Mouse (Mus musculus) retina, adult 2 months (tissue): ENCODE measurements around the gene Phlda1.

Experiments used
- DNase-seq: peaks from one replicate; pipeline ENCODE4 v3.0.0-alpha.2; 2012; ENCODE audit warnings: low read depth, low spot score

Phlda1 gene

GRCm38 (mm10) chr10:111505406-111505805 is 680 bp upstream of the Phlda1 start:
- no peak for DNase-seq

DNA sequence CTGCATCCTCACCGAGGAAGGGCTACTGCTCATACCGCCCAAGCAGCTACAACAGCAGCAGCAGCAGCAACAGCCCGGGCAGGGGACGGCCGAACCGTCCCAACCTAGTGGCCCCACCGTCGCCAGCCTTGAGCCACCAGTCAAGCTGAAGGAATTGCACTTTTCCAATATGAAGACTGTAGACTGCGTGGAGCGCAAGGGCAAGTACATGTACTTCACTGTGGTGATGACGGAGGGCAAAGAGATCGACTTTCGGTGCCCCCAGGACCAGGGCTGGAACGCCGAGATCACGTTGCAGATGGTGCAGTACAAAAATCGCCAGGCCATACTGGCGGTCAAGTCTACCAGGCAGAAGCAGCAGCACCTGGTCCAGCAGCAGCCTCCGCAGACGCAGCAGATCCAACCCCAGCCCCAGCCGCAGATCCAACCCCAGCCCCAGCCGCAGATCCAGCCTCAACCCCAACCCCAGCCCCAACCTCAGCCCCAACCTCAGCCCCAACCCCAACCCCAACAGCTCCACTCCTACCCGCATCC is 907 bp downstream of the Phlda1 start:
- DNase-seq = no peak

DNA sequence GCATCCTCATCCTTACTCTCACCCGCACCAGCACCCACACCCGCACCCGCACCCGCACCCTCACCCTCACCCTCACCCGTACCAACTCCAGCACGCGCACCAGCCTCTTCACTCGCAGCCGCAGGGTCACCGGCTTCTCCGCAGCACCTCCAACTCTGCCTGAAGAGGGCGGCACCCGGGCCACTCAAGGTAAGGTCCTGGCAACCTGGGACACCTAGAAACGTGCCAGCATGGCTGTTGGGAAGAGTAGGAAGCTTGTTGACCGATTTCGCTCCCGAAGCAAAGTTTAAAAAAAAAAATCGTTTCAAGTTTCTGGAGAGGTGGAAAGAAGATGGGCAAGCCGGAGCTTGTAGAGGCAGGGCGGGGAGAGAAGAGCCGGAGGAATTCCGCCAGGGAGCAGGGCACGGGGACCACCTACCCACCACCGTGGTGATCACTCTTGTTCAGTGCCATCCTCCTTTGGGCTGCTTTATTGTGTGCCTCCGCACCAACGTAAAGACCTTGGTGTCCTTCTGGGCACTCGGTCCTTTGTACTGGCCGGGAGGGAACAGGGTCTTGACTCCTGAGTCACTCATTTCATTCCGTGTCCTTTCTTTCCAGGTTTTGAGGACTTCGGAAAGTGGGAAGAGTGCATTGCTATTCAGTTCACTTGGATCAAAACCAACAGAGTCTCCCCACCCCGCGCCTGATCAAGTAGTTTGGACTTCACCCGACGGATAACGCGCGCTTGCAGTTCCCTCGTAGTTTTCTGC is 1.6 kb downstream of the Phlda1 start:
- no peak for DNase-seq

DNA sequence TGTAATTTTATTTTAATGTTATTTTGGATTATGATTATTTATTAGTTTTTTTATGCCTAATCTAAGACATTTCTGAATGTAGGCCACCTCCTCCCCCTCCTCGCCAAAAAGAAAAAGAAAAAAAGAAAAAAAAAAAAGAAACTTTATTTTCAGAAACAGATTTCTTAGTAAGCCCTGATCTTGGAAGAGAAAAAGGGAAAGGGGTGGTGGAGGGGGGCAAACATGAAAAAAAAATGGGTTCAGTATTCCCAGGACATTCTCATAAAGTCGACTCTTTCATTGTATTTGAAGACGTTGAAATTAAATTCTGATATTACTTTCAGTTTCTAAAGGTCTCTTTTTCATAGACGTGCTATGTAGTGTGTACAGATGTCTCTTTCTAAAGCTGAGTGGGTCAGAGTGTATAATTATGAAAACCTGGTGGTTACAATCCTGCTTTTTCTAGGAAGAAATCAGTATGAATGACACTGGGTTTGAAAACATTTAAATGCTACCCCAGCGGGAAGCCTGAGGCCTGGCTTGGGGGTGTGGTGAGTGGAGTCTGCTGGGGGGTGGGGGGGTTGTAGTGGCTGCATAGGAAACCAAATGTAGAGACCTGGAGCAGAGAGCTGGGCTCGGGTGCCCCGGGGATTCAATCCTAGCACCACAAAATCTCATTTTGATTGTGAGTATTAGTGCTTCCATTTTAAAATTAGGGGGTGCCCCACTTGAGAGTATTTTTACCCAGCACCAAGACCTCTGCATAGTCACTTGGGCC is 2.4 kb downstream of the Phlda1 start:
- DNase-seq = no peak

DNA sequence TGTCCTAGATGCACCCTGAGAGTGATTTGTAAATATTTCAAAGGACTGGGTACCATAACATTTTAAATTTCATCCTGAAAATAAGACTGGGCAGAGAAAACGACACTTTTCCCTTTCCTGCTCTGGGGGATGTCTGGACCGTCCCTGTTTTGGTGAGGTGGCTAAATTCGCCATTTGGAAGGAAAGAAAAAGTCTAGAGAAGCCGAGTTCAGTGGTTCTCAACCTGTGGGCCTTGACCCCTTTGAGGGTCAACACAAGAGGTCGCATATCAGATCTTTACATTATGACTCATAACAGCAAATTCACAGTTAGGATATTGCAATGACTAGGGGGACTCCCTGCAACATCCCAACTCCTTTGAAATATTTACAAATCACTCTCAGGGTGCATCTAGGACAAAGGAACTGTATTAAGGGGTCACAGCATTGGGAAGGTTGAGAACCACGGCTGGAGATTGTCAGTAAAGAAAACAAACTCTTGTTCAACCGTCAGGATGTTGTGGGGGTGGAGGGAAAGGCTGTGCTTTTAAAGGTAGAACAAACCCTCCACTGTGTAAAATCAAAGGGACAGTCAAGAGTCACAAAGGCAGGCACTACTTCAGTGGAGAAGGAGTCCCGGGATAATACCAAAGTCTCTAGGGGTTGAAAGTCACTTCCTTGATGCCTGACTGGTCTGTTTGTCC is 3.2 kb downstream of the Phlda1 start:
- DNase-seq = no peak

- DNase-seq = no peak
Observed at GRCm38 (mm10) chr10:111509981-111510380, 3.9 kb downstream of the Phlda1 start.

GRCm38 (mm10) chr10:111510798-111511197 is 4.7 kb downstream of the Phlda1 start:
- DNase-seq = no peak

DNA sequence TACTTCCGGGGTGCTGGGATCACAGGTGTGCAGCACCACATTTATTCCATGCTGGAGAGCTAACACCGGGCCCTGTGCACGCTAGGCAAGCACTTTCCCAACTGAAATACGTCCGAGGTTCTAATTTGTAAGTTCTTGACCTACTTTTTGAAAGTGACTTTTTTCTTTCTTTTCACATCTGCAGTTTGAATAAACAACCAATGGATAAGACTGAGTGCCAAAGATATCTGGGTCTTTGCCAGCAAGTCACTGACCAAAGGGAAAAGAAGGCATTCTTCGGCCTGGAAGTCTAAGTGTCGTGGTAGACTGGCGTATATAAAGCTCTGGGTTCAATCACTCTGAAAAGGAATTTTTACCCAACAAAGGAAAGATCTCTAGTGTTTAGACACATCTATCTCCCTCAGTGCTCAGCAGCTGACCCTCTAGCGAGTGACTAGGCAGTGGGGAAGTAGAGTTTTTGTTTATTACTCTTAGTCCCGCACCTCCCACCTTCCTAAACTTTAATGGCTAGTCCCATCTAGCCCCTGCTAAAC is 6.0 kb downstream of the Phlda1 start:
- no peak for DNase-seq

GRCm38 (mm10) chr10:111514282-111514885 is 8.3 kb downstream of the Phlda1 start:
- no peak for DNase-seq

DNA sequence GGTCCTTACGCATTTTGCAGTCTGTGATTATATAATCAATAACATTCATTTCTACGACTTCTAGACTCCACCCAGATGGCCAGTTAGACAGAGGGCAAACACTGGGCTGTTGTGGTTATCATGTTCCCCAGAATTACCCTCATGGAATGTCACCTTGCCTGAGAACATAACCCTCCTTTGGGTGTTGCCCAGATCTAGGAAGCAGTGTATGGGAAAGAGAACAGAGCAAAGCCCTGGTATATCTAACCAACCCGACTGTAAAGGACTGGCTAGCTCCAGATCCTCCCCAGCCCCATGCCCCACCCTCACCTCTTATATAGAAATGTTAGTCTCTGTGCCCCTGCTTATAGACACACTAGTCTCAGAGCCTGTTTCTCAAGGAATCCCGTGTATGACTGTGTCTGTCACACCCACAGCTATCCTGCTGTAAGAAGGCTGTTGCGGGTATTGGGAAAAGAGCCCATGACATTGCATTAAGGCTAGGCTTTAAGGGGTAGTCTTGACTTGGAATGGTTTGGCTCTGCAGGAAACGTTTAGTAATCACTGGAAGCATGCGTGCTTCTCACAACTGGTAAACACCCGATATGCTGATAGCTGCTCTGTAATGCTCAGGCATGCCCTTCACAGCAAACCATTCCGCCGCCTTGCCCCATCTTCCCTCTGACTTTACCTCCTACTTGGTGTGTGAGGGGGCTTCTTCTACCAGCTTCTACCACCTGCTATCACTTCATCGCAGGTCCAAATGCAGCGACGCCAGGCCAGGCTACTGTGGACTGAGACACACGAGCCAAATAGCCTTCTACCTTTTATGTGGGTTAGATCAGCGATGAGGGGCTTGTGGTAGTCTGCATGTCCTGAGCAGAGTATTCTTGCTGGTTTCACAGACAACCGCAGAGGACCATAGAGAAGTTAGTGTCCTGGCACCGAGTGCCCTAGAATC is 9.3 kb downstream of the Phlda1 start:
- no peak for DNase-seq

GRCm38 (mm10) chr10:111516172-111516588 is 10.1 kb downstream of the Phlda1 start:
- no peak for DNase-seq

DNA sequence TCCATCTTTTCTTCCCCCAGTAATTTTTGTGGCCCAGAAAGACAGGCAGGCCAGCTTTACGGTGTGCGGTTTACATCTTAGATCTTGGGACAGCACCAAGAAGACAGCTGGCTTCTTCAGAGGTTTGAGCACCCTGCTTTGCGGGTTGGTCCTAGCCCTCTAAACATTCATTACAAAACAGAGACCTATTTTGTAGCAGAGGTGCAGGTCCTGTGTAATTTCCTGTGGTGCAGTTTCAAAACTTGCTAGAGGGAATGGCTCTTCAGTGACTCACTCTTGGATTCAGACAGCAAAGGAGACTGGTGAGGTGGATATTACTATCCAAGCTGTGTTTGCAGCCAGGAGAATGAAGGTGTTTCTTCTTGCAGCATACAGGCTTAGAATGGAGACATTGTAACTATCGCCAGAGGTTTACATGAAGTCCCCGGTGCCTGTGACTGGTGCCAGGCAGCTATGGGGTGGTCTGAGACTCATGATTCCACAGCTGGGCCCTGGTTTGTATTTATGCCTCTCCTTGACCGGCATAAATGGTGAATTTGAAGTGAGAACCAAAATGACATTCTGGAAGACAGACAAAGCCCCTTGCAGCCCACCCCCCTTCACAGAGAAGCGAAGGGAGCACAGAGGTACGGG is 10.8 kb downstream of the Phlda1 start:
- no peak for DNase-seq

- no peak for DNase-seq
Observed at GRCm38 (mm10) chr10:111518350-111518749, 12.3 kb downstream of the Phlda1 start.

GRCm38 (mm10) chr10:111519620-111520370 is 13.7 kb downstream of the Phlda1 start:
- no peak for DNase-seq

GRCm38 (mm10) chr10:111520621-111521020 is 14.5 kb downstream of the Phlda1 start:
- no peak for DNase-seq

DNA sequence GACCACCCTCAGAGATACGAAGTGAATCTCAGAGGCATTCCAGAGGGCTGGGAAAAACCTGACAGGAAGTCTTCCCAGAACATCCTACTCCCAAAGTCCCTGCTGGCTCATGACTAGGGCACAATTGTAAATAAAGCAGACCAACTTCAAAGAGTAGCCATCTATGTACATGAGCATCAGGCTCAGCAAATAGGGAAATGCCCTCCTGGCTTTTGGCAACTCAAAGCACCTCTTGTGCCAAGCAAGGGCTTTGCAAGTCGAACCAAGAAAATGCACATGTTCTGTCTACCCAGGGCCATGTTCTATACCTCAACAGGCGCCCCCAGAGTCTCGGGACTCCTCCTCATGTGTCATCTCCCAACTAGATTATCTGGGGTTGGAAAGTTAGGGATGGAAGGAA is 15.6 kb downstream of the Phlda1 start:
- DNase-seq = no peak

DNA sequence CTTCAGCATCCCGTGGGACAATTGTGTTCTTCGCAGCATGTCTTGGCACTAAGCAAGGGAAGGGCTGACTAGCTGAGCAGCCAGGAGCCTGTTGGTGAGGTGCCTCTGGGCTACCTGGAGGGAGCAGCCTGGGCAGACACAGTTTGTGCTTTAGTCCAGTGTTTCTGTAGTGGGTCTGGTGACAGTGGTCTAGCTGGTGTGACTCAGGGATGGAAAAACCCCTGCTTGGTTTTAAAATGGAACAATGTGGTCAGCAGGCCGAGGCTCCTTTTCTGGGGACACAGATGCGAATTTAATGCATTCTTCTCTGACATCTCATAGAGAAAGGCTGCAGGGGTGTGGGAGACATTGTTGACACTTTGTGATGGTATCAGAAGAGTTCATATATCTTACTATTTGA is 16.1 kb downstream of the Phlda1 start:
- no peak for DNase-seq

DNA sequence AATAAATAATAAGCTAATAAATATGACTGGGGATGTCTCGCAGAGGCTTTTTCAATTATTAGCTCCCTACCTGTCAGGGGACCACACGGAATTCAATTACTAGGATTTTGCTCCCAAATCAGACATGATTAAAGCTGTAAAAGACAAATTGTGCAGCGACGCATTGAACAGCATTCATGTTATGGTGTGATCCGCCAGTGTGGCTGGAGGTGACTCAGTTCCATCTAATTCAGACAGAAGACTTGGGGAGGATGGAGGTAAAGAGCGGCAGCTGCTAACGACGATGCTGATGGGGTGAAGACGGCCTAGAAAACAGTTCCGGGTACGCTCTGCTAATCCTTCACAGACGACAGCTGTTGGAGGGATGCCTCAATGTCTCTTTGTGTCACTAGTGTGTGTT is 17.8 kb downstream of the Phlda1 start:
- no peak for DNase-seq

GRCm38 (mm10) chr10:111527057-111527456 is 21.0 kb downstream of the Phlda1 start:
- no peak for DNase-seq
